Mouse (Mus musculus): ENCODE data around the gene Stard3.

The Stard3 gene

DNA sequence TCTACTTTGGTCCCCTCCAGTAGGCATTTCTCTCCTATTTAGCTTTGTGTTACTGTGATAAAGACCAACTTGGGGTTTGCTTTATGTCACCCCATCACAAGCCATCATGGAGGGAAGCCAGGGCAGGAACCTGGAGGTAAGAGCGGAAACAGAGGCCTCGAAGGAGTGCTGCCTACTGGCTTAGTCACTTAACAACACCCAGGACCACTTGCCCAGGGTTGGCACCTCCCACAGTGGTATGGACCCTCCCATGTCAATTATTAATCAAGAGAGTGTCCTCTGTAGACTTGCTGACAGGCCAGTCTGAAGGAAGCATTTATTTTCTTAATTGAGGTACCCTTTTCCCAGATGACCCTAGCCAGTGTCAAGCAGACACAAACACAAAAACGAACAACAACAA lies 42.6 kb downstream of the Stard3 start:
- no peak for DNase-seq

DNA sequence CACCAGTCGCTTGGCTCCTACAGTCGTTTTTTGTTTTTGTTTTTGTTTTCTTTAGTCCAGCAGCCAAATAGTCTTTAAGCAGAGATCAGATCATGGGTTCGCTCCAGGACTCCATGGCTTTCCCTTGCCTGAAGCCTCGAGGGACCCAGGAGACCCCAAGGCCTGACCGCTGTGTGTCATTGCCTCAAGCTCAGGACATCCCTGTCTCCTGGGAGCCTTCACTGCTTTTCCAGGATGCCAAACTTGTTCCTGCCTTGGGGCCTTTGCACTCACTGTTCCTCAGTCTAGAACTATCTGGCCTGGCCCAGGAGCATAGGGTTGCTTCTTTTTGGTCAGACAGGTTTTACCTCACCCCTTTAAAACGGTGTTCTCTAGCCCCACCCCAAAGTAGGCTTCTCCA lies 48.5 kb downstream of the Stard3 start:
- no peak for DNase-seq

- DNase-seq, result no peak
Measured at GRCm38 (mm10) chr11:98408872-98409271, 50.7 kb downstream of the Stard3 start.

DNA sequence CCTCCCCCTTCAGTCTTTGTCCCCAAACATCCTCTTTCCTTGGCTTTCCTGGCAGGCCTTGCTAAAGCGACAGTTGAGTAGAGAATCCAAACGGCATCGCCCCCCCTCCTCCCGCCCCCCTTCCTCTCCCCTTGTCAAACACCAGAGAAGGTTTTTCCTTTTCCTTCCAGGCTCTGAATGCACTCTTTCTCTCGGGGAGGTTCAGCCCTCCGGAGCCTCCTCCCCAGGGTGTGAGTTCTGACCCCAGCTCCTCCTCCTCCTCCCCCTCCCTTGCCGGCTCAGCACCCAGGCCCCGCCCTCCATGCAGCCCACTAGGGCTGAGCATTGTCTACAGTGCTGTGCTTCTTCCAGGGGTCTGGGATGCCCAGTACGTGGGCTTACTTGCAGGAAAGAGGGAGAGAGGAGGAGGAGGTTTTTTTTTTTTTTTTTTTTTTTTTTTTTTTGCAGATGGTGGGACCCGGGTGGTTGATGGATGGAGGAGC lies 51.2 kb downstream of the Stard3 start:
- no peak for DNase-seq

DNA sequence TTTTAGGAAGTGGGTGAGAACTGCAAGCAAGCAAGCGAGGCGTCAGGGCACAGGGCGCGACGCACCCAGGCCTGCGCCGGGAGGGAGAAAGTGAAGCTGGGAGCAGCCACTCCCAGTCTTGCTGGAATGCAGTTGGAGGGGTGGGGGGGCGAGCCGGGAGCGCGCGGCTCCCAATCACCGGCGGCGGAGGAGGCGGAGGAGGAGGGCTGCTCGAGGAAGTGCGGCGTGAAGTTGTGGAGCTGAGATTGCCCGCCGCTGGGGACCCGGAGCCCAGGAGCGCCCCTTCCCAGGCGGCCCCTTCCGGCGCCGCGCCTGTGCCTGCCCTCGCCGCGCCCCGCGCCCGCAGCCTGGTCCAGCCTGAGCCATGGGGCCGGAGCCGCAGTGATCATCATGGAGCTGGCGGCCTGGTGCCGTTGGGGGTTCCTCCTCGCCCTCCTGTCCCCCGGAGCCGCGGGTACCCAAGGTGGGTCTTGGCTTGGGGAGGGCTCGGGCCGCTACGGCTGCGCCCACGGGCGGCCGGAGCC lies 54.2 kb downstream of the Stard3 start, which contains the start of gene Erbb2:
TSS of gene Erbb2 (plus strand) at position 198 of the 524 bp plus-strand sequence.
- DNase-seq, result no peak

GRCm38 (mm10) chr11:98412797-98413301 lies 54.7 kb downstream of the Stard3 start:
- no peak for DNase-seq

DNA sequence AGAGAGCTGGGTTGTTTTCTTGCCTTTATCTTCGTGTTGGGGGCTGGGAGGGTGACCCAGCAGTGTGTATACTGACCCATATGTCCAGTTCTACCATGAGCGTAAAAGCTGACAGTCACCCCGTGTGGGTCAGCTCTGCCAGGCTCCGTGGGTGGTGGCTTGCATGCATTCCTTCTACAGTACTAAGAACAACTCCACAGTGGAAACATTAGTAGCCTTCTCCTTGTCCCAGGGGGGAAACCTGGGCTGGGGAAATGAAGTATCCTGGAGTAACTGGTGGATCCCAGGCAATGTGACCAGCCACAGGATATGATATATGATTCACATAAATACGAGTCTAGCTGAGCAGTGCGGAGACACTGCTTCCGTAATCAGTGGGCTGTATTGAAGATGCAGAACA lies 55.6 kb downstream of the Stard3 start:
- no peak for DNase-seq

GRCm38 (mm10) chr11:98414162-98414561 lies 56.0 kb downstream of the Stard3 start:
- no peak for DNase-seq

- DNase-seq, result no peak
Measured at GRCm38 (mm10) chr11:98417074-98417473, 58.9 kb downstream of the Stard3 start.

GRCm38 (mm10) chr11:98418273-98418672 lies 60.1 kb downstream of the Stard3 start:
- no peak for DNase-seq

- no peak for DNase-seq
Measured at GRCm38 (mm10) chr11:98418939-98419547, 60.9 kb downstream of the Stard3 start.

DNA sequence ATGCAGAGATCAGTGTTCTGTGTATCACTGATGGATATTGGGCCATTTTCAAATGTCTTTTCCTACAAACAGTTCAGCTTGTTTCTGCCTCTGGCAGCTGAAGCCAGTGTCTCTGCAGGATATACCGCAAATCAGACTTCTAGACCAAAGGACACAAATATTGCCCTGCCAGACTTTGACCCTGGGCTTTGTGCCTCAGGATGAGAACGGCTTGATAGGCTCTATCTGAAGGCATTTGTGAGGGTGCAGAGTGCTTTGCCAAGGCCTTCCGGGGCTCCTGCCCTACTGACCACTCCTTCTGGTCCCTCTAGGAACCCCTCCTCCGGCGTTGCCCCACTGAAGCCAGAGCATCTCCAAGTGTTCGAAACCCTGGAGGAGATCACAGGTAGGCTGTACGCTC lies 68.4 kb downstream of the Stard3 start:
- no peak for DNase-seq

DNA sequence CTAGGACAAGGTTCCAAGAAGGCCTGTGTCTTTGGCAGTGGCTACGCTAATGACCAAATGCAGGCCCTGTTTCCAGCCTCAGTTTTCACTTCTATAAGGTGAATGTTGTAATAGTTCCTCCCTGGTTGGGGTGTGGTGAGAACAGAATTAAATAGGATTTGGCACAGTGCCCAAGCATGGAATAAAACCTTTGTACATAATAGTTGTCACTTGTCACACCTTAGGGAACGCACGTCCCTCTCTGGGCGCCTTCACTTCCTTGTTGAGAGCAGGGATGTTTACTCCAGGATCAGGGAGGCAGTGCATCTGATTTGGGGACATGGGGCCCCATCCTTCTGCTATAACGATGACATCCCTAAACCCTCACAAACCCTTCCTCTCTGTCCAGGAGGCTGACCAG lies 70.3 kb downstream of the Stard3 start:
- no peak for DNase-seq
